Mouse (Mus musculus): ENCODE results near the gene Zfyve16.

Gene Zfyve16

GRCm38 (mm10) chr13:92464698-92465097 lies 66.0 kb downstream of the Zfyve16 start:
- DNase-seq, result no peak

- no peak for DNase-seq
Measured at GRCm38 (mm10) chr13:92446872-92447271, 83.8 kb downstream of the Zfyve16 start.

- DNase-seq, result no peak
Measured at GRCm38 (mm10) chr13:92440286-92440685, 90.4 kb downstream of the Zfyve16 start.

- no peak for DNase-seq
Measured at GRCm38 (mm10) chr13:92438656-92439055, 92.0 kb downstream of the Zfyve16 start.
